ENCODE assay signal across 11 mouse cellular contexts in the genomic region with DNA sequence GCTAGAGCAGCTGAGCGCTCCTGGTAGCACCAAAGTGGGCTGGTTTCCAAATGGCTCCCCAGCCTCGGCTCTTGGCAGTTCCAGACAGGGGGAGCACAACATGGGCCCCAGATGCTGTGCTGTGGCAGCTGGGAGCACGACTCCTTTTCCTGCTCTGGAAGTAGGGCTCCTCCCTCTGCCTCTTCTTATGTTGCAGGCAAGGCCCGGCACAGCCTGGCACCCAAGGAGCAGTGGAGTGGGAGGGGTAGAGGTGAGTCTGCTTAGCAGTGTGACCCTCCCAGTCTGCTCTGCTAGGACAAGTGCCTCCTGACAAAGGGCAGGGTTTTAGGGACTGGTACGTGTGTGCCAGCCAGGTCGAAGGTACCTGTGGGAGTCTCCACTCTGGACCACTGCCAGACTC. TPM values are rescaled to one million over a fixed set of nuclear protein-coding genes. Genes with fewer than 3 reads are reported as not detected.
DNase-seq lines count a peak whose midpoint lies in the region; ATAC-seq and TF ChIP-seq lines count a peak whose summit lies in the region.
"Had no signal": no experiment of that assay in that cellular context is flagged by ENCODE, and none has a peak within 500 bp of the region (broad histone marks: within the 10 kb centered on the region; RNA-seq: fewer than 3 reads in every experiment).

No protein-coding gene starts in this region.

- no peak overlapping the region for H3K9ac ChIP-seq in embryonic facial prominence, embryonic 13.5 days
- H3K9ac ChIP-seq in limb, embryonic 12.5 days (replicated peaks): no peak overlapping the region

- no peak for ATAC-seq in embryonic facial prominence, embryonic 13.5 days (ENCODE audit: insufficient number of reproducible peaks, insufficient read depth, low FRiP score, low TSS enrichment, low read depth)
- no peak for ATAC-seq in limb, embryonic 12.5 days (ENCODE audit: insufficient number of reproducible peaks, insufficient read depth, low FRiP score, low TSS enrichment, low read depth)

- H3K27me3 ChIP-seq in embryonic facial prominence, embryonic 13.5 days: peaks cover 12% of the 10 kb centered on the region
- peaks cover 55% of the 10 kb centered on the region for H3K27me3 ChIP-seq in limb, embryonic 12.5 days

- peak; percentile 70 for DNase-seq in gastrocnemius, adult 2 months
- no peak for DNase-seq in gastrocnemius, postnatal 10 days
- DNase-seq in lung, adult 18-20 months: peak; percentile 31 to 33
- no peak for DNase-seq in lung, postnatal 4 days
- DNase-seq in adrenal gland, postnatal 4 days (ENCODE audit: low spot score in 2 of 2): no peak
- no peak for DNase-seq in thymus, postnatal 0 days (ENCODE audit: low spot score)
- DNase-seq: cerebellum, adult 9-10 months; right cerebral cortex, postnatal 14 days had no signal

- H3K4me1 ChIP-seq in embryonic facial prominence, embryonic 13.5 days: peaks cover 58% of the 10 kb centered on the region
- H3K4me1 ChIP-seq in limb, embryonic 12.5 days (replicated peaks): peaks cover 69% of the 10 kb centered on the region

- peak overlapping the region; percentile 38 for H3K27ac ChIP-seq in gastrocnemius, adult 2 months
- 0 out of 2 replicates have a peak overlapping the region, but pooled peaks have one; percentile 40 for H3K27ac ChIP-seq in embryonic facial prominence, embryonic 13.5 days
- H3K27ac ChIP-seq in limb, embryonic 12.5 days: peak overlapping the region; percentile 60; the same call in 1 of the 2 replicates
- H3K27ac ChIP-seq: macrophage had no signal

- no peaks in the 10 kb centered on the region for H3K9me3 ChIP-seq in embryonic facial prominence, embryonic 13.5 days
- H3K9me3 ChIP-seq in limb, embryonic 12.5 days: no peaks in the 10 kb centered on the region

- 43% methylated on average over 6 of the region's 6 CpGs for WGBS in embryonic facial prominence, embryonic 13.5 days
- 40% methylated on average over 6 of the region's 6 CpGs for WGBS in limb, embryonic 12.5 days

- intact Hi-C loops in gastrocnemius, adult 2 months (cut with DNase I): loop anchor here (5.0 kb wide), 1 partner anchor 71 kb away; no protein-coding TSS in a partner anchor

- no peak overlapping the region for H3K4me3 ChIP-seq in gastrocnemius, adult 2 months
- H3K4me3 ChIP-seq in embryonic facial prominence, embryonic 13.5 days: no peak overlapping the region
- H3K4me3 ChIP-seq in limb, embryonic 12.5 days (replicated peaks): no peak overlapping the region

- TF ChIP-seq CTCF in gastrocnemius, adult 2 months (IDR thresholded peaks at IDR 0.05): no peak

- no peaks in the 10 kb centered on the region for H3K36me3 ChIP-seq in embryonic facial prominence, embryonic 13.5 days
- H3K36me3 ChIP-seq in limb, embryonic 12.5 days: no peaks in the 10 kb centered on the region

- no peak overlapping the region for H3K4me2 ChIP-seq in embryonic facial prominence, embryonic 13.5 days
- H3K4me2 ChIP-seq in limb, embryonic 12.5 days: 0 out of 2 replicates have a peak overlapping the region, but pooled peaks have one; percentile 0

RNA-seq across cellular contexts. Expression of gene Flrt1, which starts 5.3 kb away (rescaled TPM):
- total RNA-seq in gastrocnemius, adult 2 months (2021): under 1 TPM; 0.53 to 0.54 TPM
- total RNA-seq in gastrocnemius, postnatal 10 days (2021): under 1 TPM; 0.61 to 0.99 TPM
- 13.0 and 13.6 TPM in 2 replicates for polyA plus RNA-seq in embryonic facial prominence, embryonic 13.5 days (2015; fragmentation: Nextera tagmentation; extraction: Ambion mirVana)
- 3.5 and 4.4 TPM in 2 replicates for polyA plus RNA-seq in limb, embryonic 12.5 days (2016; fragmentation: Nextera tagmentation; extraction: Ambion mirVana)
- 1 to 10 TPM; 3.8 to 5.9 TPM for total RNA-seq in adrenal gland, postnatal 4 days (2021)
- 1.3 and 1.5 TPM in 2 replicates for polyA plus RNA-seq in thymus, postnatal 0 days (2015; fragmentation: Nextera tagmentation; extraction: Ambion mirVana)
- polyA plus RNA-seq: macrophage had no signal

RNA-seq across cellular contexts. Expression of gene Macrod1, which starts 54.3 kb away (rescaled TPM):
- 100 to 1,000 TPM; 261 to 294 TPM for total RNA-seq in gastrocnemius, adult 2 months (2021)
- 100 to 1,000 TPM; 201 to 216 TPM for total RNA-seq in gastrocnemius, postnatal 10 days (2021)
- polyA plus RNA-seq in embryonic facial prominence, embryonic 13.5 days (2015; fragmentation: Nextera tagmentation; extraction: Ambion mirVana): 7.1 and 9.0 TPM in 2 replicates
- polyA plus RNA-seq in limb, embryonic 12.5 days (2016; fragmentation: Nextera tagmentation; extraction: Ambion mirVana): 12.3 and 13.2 TPM in 2 replicates
- 10 to 100 TPM; 32.4 to 35.0 TPM for total RNA-seq in adrenal gland, postnatal 4 days (2021)
- 15.3 and 16.6 TPM in 2 replicates for polyA plus RNA-seq in thymus, postnatal 0 days (2015; fragmentation: Nextera tagmentation; extraction: Ambion mirVana)

Comparison
In these comparisons a context has a peak if more than half of its experiments do, and no peak if none do; other contexts are left out.
1. DNase-seq: peak in gastrocnemius, adult 2 months (single experiment) and lung, adult 18-20 months (2 of 2); none in gastrocnemius, postnatal 10 days (single experiment), lung, postnatal 4 days (0 of 2), adrenal gland, postnatal 4 days (0 of 2) and thymus, postnatal 0 days (single experiment).
2. RNA of gene Macrod1, which starts 54.3 kb away (total RNA-seq): 261 to 294 TPM in gastrocnemius, adult 2 months and 201 to 216 TPM in gastrocnemius, postnatal 10 days; 32.4 to 35.0 TPM in adrenal gland, postnatal 4 days; every median in the first group is over 4 times any median in the second.
3. Peak in every context shown above with its lines, with median percentiles within 50 percentile points of each other: H3K27ac ChIP-seq.